Mouse (Mus musculus): ENCODE results near the gene Ctcfl. TPM values are rescaled to one million over a fixed set of nuclear protein-coding genes. Genes with fewer than 3 reads are reported as not detected.
A peak's percentile ranks its signal among the peaks of the same experiment; 100 is the strongest.
"Not testable (repeated sequence)": the region's sequence is repeated elsewhere in the genome, so short reads cannot be mapped to it uniquely, and the experiment has no call there.

Ctcfl gene
- total and polyA plus RNA-seq, 3 experiments: 0.08 to 0.11 TPM; not detected in 1

GRCm38 (mm10) chr2:173097337-173097736 lies 22.0 kb downstream of the Ctcfl start:
- H3K4me3 ChIP-seq; H3K79me2 ChIP-seq (replicated peaks; ENCODE audit: control insufficient read depth, insufficient read depth, low read length); intact Hi-C loops (cut with DNase I); H3K27me3 ChIP-seq (ENCODE audit: control insufficient read depth, insufficient read depth, low read length); H3K36me3 ChIP-seq (ENCODE audit: control insufficient read depth, insufficient read depth, low read length); H3K9ac ChIP-seq (ENCODE audit: low read depth, low read length); H3K4me1 ChIP-seq (ENCODE audit: control insufficient read depth, insufficient read depth, low read length); H3K27ac ChIP-seq; DNase-seq: not testable (repeated sequence)
- peak; percentile 52 for TF ChIP-seq CTCF (IDR thresholded peaks at IDR 0.05)
- 87% methylated on average over 10 of the region's 10 CpGs for WGBS

DNA sequence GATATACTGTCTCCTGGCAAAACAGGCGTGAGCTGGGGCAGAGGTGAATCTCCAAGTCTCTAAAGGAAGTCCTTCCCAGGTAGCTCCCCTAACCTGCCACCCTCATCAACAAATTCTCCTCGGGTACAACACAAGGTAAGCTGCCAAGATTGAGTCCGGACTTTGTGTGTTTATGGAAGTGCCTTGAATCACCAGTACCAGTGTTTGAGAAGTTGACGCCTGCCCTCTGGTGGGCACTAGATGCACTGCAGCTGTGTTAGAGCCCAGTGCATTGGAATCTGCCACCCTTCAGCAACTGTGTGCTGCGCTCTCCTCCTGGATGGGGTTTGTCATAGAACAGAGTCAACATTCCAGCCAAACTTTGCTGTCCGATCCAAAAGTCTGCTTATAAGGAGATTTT lies 29.9 kb downstream of the Ctcfl start:
- peak; percentile 81 to 86 for DNase-seq
- peak; percentile 96 for TF ChIP-seq EP300 (IDR thresholded peaks at IDR 0.05; ENCODE audit: insufficient read depth, low read depth, low read length)
- TF ChIP-seq POLR2A (IDR thresholded peaks at IDR 0.05; ENCODE audit: insufficient read depth, low read depth, low read length): 0 out of 2 replicates have a peak, but pooled peaks have one; percentile 12
- peak; percentile 97 for TF ChIP-seq CTCF (IDR thresholded peaks at IDR 0.05)
- no peak overlapping the region for H3K9ac ChIP-seq (ENCODE audit: low read depth, low read length)
- no peak overlapping the region for H3K27ac ChIP-seq
- WGBS: 11% methylated on average over 6 of the region's 6 CpGs
- H3K4me1 ChIP-seq (ENCODE audit: control insufficient read depth, insufficient read depth, low read length): no peaks in the 10 kb centered on the region; the same call in 1 of the 2 replicates
- no peaks in the 10 kb centered on the region for H3K79me2 ChIP-seq (replicated peaks; ENCODE audit: control insufficient read depth, insufficient read depth, low read length)
- intact Hi-C loops (cut with DNase I): loop anchor here (1.0 to 10.0 kb wide), 3 partner anchors 90 to 615 kb away; partner anchors contain the start of gene Fam209
- no peak overlapping the region for H3K4me3 ChIP-seq
- no peaks in the 10 kb centered on the region for H3K36me3 ChIP-seq (ENCODE audit: control insufficient read depth, insufficient read depth, low read length)
- H3K27me3 ChIP-seq (ENCODE audit: control insufficient read depth, insufficient read depth, low read length): no peaks in the 10 kb centered on the region

GRCm38 (mm10) chr2:173087405-173087804 lies 31.9 kb downstream of the Ctcfl start:
- 27% methylated on average over 13 of the region's 13 CpGs for WGBS
- Histone ChIP-seq H3K4me3 (no peak overlapping the region), H3K36me3 (ENCODE audit: control insufficient read depth, insufficient read depth, low read length) (no peaks in the 10 kb centered on the region), H3K27ac (peak overlapping the region; percentile 85), H3K9ac (ENCODE audit: low read depth, low read length) (peak overlapping the region; percentile 47; the same call in 1 of the 2 replicates), H3K4me1 (ENCODE audit: control insufficient read depth, insufficient read depth, low read length) (no peaks in the 10 kb centered on the region; the same call in 1 of the 2 replicates), H3K79me2 (replicated peaks; ENCODE audit: control insufficient read depth, insufficient read depth, low read length) (no peaks in the 10 kb centered on the region), H3K27me3 (ENCODE audit: control insufficient read depth, insufficient read depth, low read length) (no peaks in the 10 kb centered on the region)
- intact Hi-C loops (cut with DNase I): loop anchor here (10.0 kb wide), 1 partner anchor 613 kb away; the partner anchor contains the start of gene Fam209
- DNase-seq: peak; percentile 63 to 85
- TF ChIP-seq CTCF (IDR thresholded peaks at IDR 0.05) (peak; percentile 26), POLR2A (IDR thresholded peaks at IDR 0.05; ENCODE audit: insufficient read depth, low read depth, low read length) (peak; percentile 39; the same call in 1 of the 2 replicates), EP300 (IDR thresholded peaks at IDR 0.05; ENCODE audit: insufficient read depth, low read depth, low read length) (peak; percentile 82; the same call in 1 of the 2 replicates)

- no peak for TF ChIP-seq EP300 (IDR thresholded peaks at IDR 0.05; ENCODE audit: insufficient read depth, low read depth, low read length)
- TF ChIP-seq CTCF (IDR thresholded peaks at IDR 0.05): no peak
- no peak for TF ChIP-seq POLR2A (IDR thresholded peaks at IDR 0.05; ENCODE audit: insufficient read depth, low read depth, low read length)
- peak in 1 of 2 experiments; percentile 23 for DNase-seq
- no peaks in the 10 kb centered on the region for H3K36me3 ChIP-seq (ENCODE audit: control insufficient read depth, insufficient read depth, low read length)
- intact Hi-C loops (cut with DNase I): loop anchor here (10.0 kb wide), 1 partner anchor 611 kb away; the partner anchor contains the start of gene Fam209
- H3K27ac ChIP-seq: no peak overlapping the region
- H3K9ac ChIP-seq (ENCODE audit: low read depth, low read length): no peak overlapping the region
- H3K27me3 ChIP-seq (ENCODE audit: control insufficient read depth, insufficient read depth, low read length): no peaks in the 10 kb centered on the region
- H3K4me3 ChIP-seq: no peak overlapping the region
- WGBS: 81% methylated on average over 9 of the region's 9 CpGs
- H3K4me1 ChIP-seq (ENCODE audit: control insufficient read depth, insufficient read depth, low read length): no peaks in the 10 kb centered on the region; the same call in 1 of the 2 replicates
- H3K79me2 ChIP-seq (replicated peaks; ENCODE audit: control insufficient read depth, insufficient read depth, low read length): no peaks in the 10 kb centered on the region
Observed at GRCm38 (mm10) chr2:173085763-173086162, 33.6 kb downstream of the Ctcfl start.

DNA sequence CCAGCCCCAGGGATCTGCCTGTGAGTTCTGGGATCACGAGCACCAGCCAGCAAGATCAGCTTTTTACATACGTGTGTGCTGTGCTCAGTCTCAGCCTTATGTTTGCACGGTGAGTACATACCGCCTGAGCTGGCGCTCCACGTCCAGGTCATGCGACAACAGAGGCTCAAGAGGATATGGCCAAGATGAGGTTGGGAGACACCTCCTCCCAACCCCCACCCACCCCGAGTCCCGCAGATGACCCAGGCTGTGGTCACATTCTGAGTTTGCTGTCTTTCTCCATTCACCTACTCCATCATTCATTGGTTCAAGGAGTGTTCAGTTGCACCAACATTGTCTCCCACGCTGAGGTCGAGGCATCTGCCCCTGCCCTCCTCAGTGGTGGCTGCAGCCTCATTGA lies 34.5 kb downstream of the Ctcfl start:
- Histone ChIP-seq H3K27ac (no peak overlapping the region), H3K4me3 (no peak overlapping the region), H3K79me2 (replicated peaks; ENCODE audit: control insufficient read depth, insufficient read depth, low read length) (no peaks in the 10 kb centered on the region), H3K4me1 (ENCODE audit: control insufficient read depth, insufficient read depth, low read length) (peaks cover 3% of the 10 kb centered on the region), H3K27me3 (ENCODE audit: control insufficient read depth, insufficient read depth, low read length) (no peaks in the 10 kb centered on the region), H3K36me3 (ENCODE audit: control insufficient read depth, insufficient read depth, low read length) (no peaks in the 10 kb centered on the region), H3K9ac (ENCODE audit: low read depth, low read length) (no peak overlapping the region)
- TF ChIP-seq CTCF (IDR thresholded peaks at IDR 0.05) (no peak), POLR2A (IDR thresholded peaks at IDR 0.05; ENCODE audit: insufficient read depth, low read depth, low read length) (no peak), EP300 (IDR thresholded peaks at IDR 0.05; ENCODE audit: insufficient read depth, low read depth, low read length) (no peak)
- WGBS: 94% methylated on average over 11 of the region's 11 CpGs
- intact Hi-C loops (cut with DNase I): loop anchor here (10.0 kb wide), 1 partner anchor 610 kb away; the partner anchor contains the start of gene Fam209
- DNase-seq: no peak

GRCm38 (mm10) chr2:173083712-173084475 lies 35.4 kb downstream of the Ctcfl start:
- no peak for TF ChIP-seq CTCF (IDR thresholded peaks at IDR 0.05)
- no peak for TF ChIP-seq EP300 (IDR thresholded peaks at IDR 0.05; ENCODE audit: insufficient read depth, low read depth, low read length)
- Histone ChIP-seq H3K4me3 (no peak overlapping the region), H3K9ac (ENCODE audit: low read depth, low read length) (no peak overlapping the region), H3K27ac (no peak overlapping the region), H3K27me3 (ENCODE audit: control insufficient read depth, insufficient read depth, low read length) (no peaks in the 10 kb centered on the region), H3K4me1 (ENCODE audit: control insufficient read depth, insufficient read depth, low read length) (peaks cover 3% of the 10 kb centered on the region; the same call in 1 of the 2 replicates), H3K36me3 (ENCODE audit: control insufficient read depth, insufficient read depth, low read length) (no peaks in the 10 kb centered on the region), H3K79me2 (replicated peaks; ENCODE audit: control insufficient read depth, insufficient read depth, low read length) (no peaks in the 10 kb centered on the region)
- peak in 1 of 2 experiments; percentile 52 for DNase-seq
- intact Hi-C loops (cut with DNase I): loop anchor here (10.0 kb wide), 1 partner anchor 609 kb away; the partner anchor contains the start of gene Fam209
- WGBS: 21% methylated on average over 13 of the region's 13 CpGs

Data from heart, adult 2 months (tissue).